Mouse (Mus musculus) stomach, postnatal 0 days (tissue): Measurements from ENCODE around the gene Olfr675. TPM values are rescaled to one million over a fixed set of nuclear protein-coding genes. Genes with fewer than 3 reads are reported as not detected.
"Not testable (repeated sequence)": the region's sequence is repeated elsewhere in the genome, so short reads cannot be mapped to it uniquely, and the experiment has no call there.

Experiments used
- ATAC-seq: fragments of 200-750 bp; cut with Nextera tagmentation; 2 replicates; pipeline ENCODE4 v1.8.0; 2017; ENCODE audit not compliant: low FRiP score, low TSS enrichment
- DNase-seq: peaks from one replicate; pipeline ENCODE4 v3.0.0-alpha.2; 2016; ENCODE audit warnings: low spot score
- H3K27ac ChIP-seq: fragments of 300-500 bp; sonication (generic); replicated peaks from 2 replicates; pipeline ENCODE4 v1.5.1; 2014; ENCODE audit warnings: mild to moderate bottlenecking, control low read depth
- H3K27me3 ChIP-seq: fragments of 300-500 bp; sonication (generic); 2 replicates; pipeline ENCODE4 v1.6.1; 2014; ENCODE audit warnings: low read length; ENCODE audit not compliant: control insufficient read depth, insufficient read depth
- H3K36me3 ChIP-seq: fragments of 300-500 bp; sonication (generic); 2 replicates; pipeline ENCODE4 v1.6.1; 2014; ENCODE audit warnings: low read length, mixed read lengths; ENCODE audit not compliant: control insufficient read depth, insufficient read depth
- H3K4me1 ChIP-seq: fragments of 300-500 bp; sonication (generic); replicated peaks from 2 replicates; pipeline ENCODE4 v1.6.1; 2014; ENCODE audit warnings: antibody characterized with exemption; ENCODE audit not compliant: control insufficient read depth, insufficient read depth
- H3K4me2 ChIP-seq: fragments of 300-500 bp; sonication (generic); replicated peaks from 2 replicates; pipeline ENCODE4 v1.6.1; 2014; ENCODE audit warnings: low read depth, mild to moderate bottlenecking, control low read depth, moderate library complexity
- H3K4me3 ChIP-seq: fragments of 300-500 bp; sonication (generic); 2 replicates; pipeline ENCODE4 v1.5.1; 2014; ENCODE audit warnings: low read depth, low read length, control low read depth
- H3K9ac ChIP-seq: fragments of 300-500 bp; sonication (generic); 2 replicates; pipeline ENCODE4 v1.6.1; 2014; ENCODE audit warnings: mild to moderate bottlenecking, low read length, control low read depth, mixed read lengths
- H3K9me3 ChIP-seq: fragments of 300-500 bp; sonication (generic); 2 replicates; pipeline ENCODE4 v1.6.1; 2016; ENCODE audit warnings: low read length; ENCODE audit not compliant: control insufficient read depth
- CTCF ChIP-seq: IDR thresholded peaks from 2 replicates; pipeline ENCODE4 v1.5.1; 2016; ENCODE audit warnings: antibody characterized with exemption, low read depth, mild to moderate bottlenecking, moderate library complexity
- EP300 ChIP-seq: optimal IDR thresholded peaks from 2 replicates; pipeline ENCODE3; 2016; ENCODE audit warnings: antibody characterized with exemption
- WGBS: fragments of 180-500 bp; shearing (Covaris S2); extraction: QIAGEN DNeasy Blood & Tissue Kit; methylation state at CpG from one replicate; pipeline ENCODE4 v1.1.7; 2014; 5-methylcytosine and 5-hydroxymethylcytosine counted together
- polyA plus RNA-seq: library from polyadenylated mRNA; unstranded; fragments of >200 nt; fragmentation: Nextera tagmentation; extraction: Ambion mirVana; gene quantifications from 2 replicates; pipeline ENCODE4 v1.2.1, GENCODE M21; 2015

The Olfr675 gene
- not detected in 2 replicates for polyA plus RNA-seq

- Histone ChIP-seq H3K4me3 (no peak within 1 kb of the TSS), H3K36me3 (no peaks in the 10 kb centered on the region), H3K27me3 (no peaks in the 10 kb centered on the region), H3K4me2 (no peak within 1 kb of the TSS), H3K4me1 (no peaks in the 10 kb centered on the region), H3K9me3 (no peaks in the 10 kb centered on the region), H3K27ac (no peak within 1 kb of the TSS), H3K9ac (no peak within 1 kb of the TSS)
- no peak for TF ChIP-seq EP300
- ATAC-seq (no peak), DNase-seq (no peak)
- WGBS = 71% methylated on average over 1 of the region's 1 CpGs
Measured at GRCm38 (mm10) chr7:105028360-105028759, at the start of gene Olfr675. Gene Olfr675 (minus strand): TSS chr7:105028460.

GRCm38 (mm10) chr7:105064175-105064574 is 35.9 kb upstream of the Olfr675 start, which contains the start of gene Olfr678:
Gene Olfr678 (plus strand): TSS chr7:105064475.
- no peak within 1 kb of the TSS for H3K27ac ChIP-seq
- no peaks in the 10 kb centered on the region for H3K27me3 ChIP-seq
- 74% methylated on average over 1 of the region's 1 CpGs for WGBS
- no peak for DNase-seq
- ATAC-seq = no peak
- no peak within 1 kb of the TSS for H3K4me2 ChIP-seq
- TF ChIP-seq CTCF (no peak), EP300 (no peak)
- no peak within 1 kb of the TSS for H3K4me3 ChIP-seq
- H3K9ac ChIP-seq = no peak within 1 kb of the TSS
- H3K4me1 ChIP-seq = no peaks in the 10 kb centered on the region
- no peaks in the 10 kb centered on the region for H3K36me3 ChIP-seq
- no peaks in the 10 kb centered on the region for H3K9me3 ChIP-seq

- DNase-seq (no peak), ATAC-seq (no peak)
- H3K27ac ChIP-seq = no peak overlapping the region
- H3K4me3 ChIP-seq = no peak overlapping the region
- H3K27me3 ChIP-seq = no peaks in the 10 kb centered on the region
- no peaks in the 10 kb centered on the region for H3K4me1 ChIP-seq
- no peak overlapping the region for H3K4me2 ChIP-seq
- TF ChIP-seq EP300 = no peak
- TF ChIP-seq CTCF = peak; percentile 27; the same call in 1 of the 2 replicates
- no peaks in the 10 kb centered on the region for H3K9me3 ChIP-seq
- no peak overlapping the region for H3K9ac ChIP-seq
- no peaks in the 10 kb centered on the region for H3K36me3 ChIP-seq
Measured at GRCm38 (mm10) chr7:105058951-105059350, 30.7 kb upstream of the Olfr675 start.

GRCm38 (mm10) chr7:105033836-105034235 is 5.6 kb upstream of the Olfr675 start:
- not testable (repeated sequence) for H3K4me1 ChIP-seq, H3K27me3 ChIP-seq, ATAC-seq, H3K9ac ChIP-seq, H3K4me2 ChIP-seq, H3K27ac ChIP-seq, DNase-seq, H3K9me3 ChIP-seq, H3K4me3 ChIP-seq, H3K36me3 ChIP-seq
- WGBS = 44% methylated on average over 5 of the region's 5 CpGs
- TF ChIP-seq CTCF = peak; percentile 31

- no peaks in the 10 kb centered on the region for H3K9me3 ChIP-seq
- H3K4me1 ChIP-seq = no peaks in the 10 kb centered on the region
- no peak within 1 kb of the TSS for H3K4me2 ChIP-seq
- H3K9ac ChIP-seq = no peak within 1 kb of the TSS
- DNase-seq (no peak), ATAC-seq (no peak)
- H3K27ac ChIP-seq = no peak within 1 kb of the TSS
- no peak for TF ChIP-seq CTCF
- no peak for TF ChIP-seq EP300
- no peaks in the 10 kb centered on the region for H3K27me3 ChIP-seq
- no peak within 1 kb of the TSS for H3K4me3 ChIP-seq
- H3K36me3 ChIP-seq = no peaks in the 10 kb centered on the region
Measured at GRCm38 (mm10) chr7:105032398-105032797, 4.1 kb upstream of the Olfr675 start, which contains the start of gene Olfr676. Gene Olfr676 (plus strand): TSS chr7:105032698.

GRCm38 (mm10) chr7:105022530-105022929 is 5.7 kb downstream of the Olfr675 start:
- no peak for DNase-seq
- Histone ChIP-seq H3K27me3 (no peaks in the 10 kb centered on the region), H3K4me3 (no peak overlapping the region), H3K36me3 (no peaks in the 10 kb centered on the region), H3K27ac (no peak overlapping the region), H3K4me1 (no peaks in the 10 kb centered on the region), H3K4me2 (no peak overlapping the region), H3K9ac (no peak overlapping the region), H3K9me3 (no peaks in the 10 kb centered on the region)
- no peak for ATAC-seq
- TF ChIP-seq EP300 (no peak), CTCF (peak; percentile 37; the same call in 1 of the 2 replicates)
- WGBS = 71% methylated on average over 1 of the region's 1 CpGs
